Mouse (Mus musculus) gastrocnemius, postnatal 10 days (tissue): ENCODE measurements at regions not wholly inside any gene's neighbourhood (a gene's known extent, or its start where the extent isn't known, plus 50 kb on each side); places are given as distances from the start of the nearest gene placed in this dataset.

Source experiments
- DNase-seq: peaks from one replicate; pipeline ENCODE4 v3.0.0; 2021; ENCODE audit warnings: mixed read lengths

- DNase-seq = no peak
These were observed 297.0 kb upstream of the Gm10295 start for GRCm38 (mm10) chr7:71648314-71648713.

DNA sequence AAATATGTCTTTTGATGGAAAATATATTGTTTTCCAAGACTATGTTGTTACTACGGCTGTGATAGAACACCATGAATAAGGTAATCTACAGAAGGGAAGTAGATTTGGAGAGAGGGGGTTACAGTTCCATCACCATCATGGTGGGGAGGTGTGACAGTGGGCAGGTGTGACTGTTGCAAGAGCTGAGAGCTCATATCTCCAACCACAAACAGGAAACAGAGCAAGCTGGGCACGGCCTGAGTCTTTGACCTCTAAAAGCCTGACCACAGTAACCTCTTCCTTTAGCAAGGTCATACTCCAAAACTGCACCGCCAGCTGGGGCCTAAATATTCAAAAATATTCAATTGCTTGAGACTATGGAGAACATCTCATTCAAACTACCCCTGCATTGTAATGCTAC is 295.7 kb upstream of the Gm10295 start:
- no peak for DNase-seq

GRCm38 (mm10) chr7:71623048-71623447 is 271.8 kb upstream of the Gm10295 start:
- DNase-seq = no peak

GRCm38 (mm10) chr7:71603159-71603558 is 251.9 kb upstream of the Gm10295 start:
- peak; percentile 24 for DNase-seq

DNA sequence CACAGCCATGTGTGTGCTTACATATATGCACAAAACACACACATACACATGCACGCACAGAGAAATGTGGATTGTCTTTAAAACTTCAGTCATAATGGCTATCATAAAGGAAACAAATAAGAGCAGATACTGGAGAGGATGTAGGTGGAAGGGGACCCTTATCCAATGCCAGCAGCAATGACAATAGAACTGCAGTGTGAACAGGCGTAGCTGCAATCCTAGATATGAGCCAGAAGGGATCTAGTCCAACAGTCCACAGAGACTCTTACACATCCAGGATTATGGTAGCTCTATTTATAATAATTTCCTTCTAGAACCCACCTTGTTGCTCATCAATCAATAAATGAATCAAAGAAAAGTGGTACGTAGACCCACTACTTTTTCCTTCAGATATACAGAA is 245.5 kb upstream of the Gm10295 start:
- DNase-seq = no peak

- no peak for DNase-seq
These were observed 236.3 kb upstream of the Gm10295 start for GRCm38 (mm10) chr7:71587626-71588025.

DNA sequence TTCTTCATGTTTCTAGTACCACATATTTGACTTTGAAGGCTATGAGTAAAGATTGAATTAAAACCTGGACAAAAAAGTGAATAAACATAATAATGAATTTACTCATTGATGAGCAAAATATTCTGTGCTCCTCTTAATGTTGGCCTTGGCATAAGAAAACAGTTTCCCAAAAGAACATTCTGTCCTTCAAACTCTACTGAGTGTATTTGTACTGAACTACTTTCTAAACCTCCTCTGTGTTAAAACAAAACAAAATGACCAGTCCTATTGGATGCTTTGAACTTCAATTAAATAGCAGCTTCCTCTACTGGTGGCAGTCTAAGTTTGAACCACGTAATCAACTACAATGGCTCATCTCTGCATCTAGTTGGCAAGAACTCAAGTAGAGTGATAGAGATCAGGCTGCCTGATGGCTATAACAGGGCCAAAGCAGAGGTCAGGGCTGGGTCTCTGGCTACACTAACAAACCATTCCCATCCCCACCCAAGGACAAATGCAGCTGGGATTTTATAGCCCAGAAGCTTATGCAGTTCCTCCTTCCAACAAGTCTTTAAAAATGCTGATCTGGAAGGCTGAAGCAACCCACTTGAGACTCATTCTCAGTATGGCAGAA is 232.3 kb upstream of the Gm10295 start:
- DNase-seq = peak; percentile 6

- DNase-seq = peak; percentile 49
These were observed 230.5 kb upstream of the Gm10295 start for GRCm38 (mm10) chr7:71581746-71582145.

- DNase-seq = no peak
These were observed 209.1 kb upstream of the Gm10295 start for GRCm38 (mm10) chr7:71560296-71560936.

DNA sequence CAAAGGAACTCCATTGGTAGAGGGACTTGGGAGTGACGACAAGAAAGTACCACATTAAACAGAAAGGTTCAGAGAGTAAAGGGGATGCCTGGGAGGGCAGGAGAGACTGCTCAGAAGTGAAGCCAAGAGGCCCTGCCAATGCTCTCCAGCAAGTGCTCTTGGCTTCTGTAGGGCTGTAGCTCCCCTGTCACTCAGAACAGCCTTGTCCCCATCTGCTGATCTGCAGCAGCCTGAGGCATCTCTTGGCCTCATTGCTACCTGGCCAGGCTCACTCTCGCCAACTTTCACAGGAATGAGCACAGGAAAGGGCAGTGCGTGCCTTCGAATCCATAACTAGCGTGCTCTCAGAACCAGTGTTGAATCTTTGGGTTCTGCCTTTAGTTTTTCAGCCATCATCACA is 205.2 kb upstream of the Gm10295 start:
- no peak for DNase-seq

GRCm38 (mm10) chr7:71555476-71555875 is 204.2 kb upstream of the Gm10295 start:
- no peak for DNase-seq

DNA sequence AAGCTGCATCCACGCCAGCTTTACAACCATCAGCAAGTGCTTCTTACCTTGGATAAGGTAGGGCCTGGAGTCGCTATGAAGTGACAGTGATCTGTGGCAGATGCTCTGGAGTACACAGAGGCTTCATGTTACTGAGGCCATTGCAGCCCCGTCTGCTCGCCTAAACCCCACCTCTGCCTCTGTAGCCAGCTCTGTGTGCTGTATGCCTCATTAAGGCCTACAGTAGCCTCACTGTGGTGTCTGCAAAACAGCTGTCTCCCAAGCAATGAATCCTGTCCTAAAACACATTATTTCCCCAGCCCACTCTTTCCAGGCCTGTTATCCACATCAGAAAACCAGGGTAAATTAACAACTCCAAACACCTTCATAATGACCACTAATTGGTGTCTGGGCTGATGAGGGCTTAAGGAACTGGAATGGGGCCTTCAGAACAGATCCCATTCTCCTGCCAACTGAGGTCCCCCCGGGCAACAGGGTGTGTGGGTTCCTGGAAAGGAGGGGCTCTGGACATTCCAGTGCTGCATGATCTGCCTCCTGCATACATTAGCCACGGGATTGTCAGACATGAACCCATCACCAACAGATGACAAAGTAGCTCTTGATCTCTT is 195.4 kb upstream of the Gm10295 start:
- no peak for DNase-seq

- DNase-seq = no peak
These were observed 190.2 kb upstream of the Gm10295 start for GRCm38 (mm10) chr7:71541467-71541866.

DNA sequence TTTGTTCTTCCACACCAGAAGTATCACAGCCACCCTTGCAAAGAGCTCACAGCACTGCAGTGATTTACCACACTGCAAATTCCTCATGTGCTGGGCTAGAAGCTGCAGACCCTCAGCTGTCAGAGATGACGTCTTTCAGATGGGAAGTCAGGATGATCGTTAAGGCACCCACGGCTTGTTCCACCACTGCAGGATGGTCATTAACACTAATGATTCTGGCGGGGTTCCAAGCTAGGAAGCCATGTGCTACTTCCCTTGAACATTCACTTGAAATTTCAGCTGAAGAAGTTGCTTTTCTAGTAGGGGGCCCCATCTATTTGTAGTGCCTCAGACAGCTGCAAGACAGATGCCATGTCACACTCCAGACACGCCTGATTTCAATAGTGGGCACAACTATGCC is 181.8 kb upstream of the Gm10295 start:
- no peak for DNase-seq

- DNase-seq = no peak
These were observed 180.2 kb upstream of the Gm10295 start for GRCm38 (mm10) chr7:71531496-71531895.

GRCm38 (mm10) chr7:71530922-71531321 is 179.6 kb upstream of the Gm10295 start:
- no peak for DNase-seq

DNA sequence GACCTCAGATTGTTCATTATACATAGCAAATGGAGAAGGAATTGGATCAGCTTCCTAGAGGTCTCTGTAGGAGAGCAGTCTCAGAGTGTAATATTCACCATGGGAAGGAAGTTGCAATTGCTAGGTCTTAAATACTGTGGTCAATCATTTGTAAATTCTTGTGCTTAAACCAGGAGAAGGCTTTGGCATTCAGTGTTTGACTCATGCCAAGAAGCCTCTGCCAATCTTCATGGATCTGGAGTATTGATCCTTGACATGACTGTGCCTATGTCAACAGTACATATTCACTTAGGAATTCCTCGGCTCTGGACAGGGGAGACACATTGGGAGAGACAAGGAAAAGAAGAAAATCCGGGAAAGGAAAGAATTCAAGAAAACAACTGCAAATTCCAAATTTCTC is 174.9 kb upstream of the Gm10295 start:
- DNase-seq = no peak

GRCm38 (mm10) chr7:71524577-71525126 is 173.4 kb upstream of the Gm10295 start:
- DNase-seq = no peak

DNA sequence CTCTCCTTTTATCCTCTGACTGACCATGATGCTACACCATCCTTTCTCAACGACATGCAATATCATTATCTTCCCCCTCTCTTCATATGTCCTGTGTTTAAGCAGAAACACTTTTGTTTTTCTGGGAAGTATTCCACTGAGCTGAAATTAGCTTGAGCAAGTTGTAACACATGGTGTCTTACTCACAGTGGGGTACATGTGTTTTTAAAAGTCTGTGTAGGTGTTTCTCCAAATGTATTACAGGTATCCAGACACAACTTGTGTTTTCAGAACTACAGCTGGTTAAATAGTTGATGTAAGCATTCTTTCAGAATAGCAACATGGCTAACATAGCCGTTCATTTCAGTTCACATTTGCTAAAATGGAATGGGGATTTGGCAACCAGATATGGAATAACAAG is 172.8 kb upstream of the Gm10295 start:
- DNase-seq = no peak

GRCm38 (mm10) chr7:71507379-71507778 is 156.1 kb upstream of the Gm10295 start:
- no peak for DNase-seq

- no peak for DNase-seq
These were observed 149.4 kb upstream of the Gm10295 start for GRCm38 (mm10) chr7:71500719-71501118.

GRCm38 (mm10) chr7:71498123-71498522 is 146.8 kb upstream of the Gm10295 start:
- DNase-seq = no peak

DNA sequence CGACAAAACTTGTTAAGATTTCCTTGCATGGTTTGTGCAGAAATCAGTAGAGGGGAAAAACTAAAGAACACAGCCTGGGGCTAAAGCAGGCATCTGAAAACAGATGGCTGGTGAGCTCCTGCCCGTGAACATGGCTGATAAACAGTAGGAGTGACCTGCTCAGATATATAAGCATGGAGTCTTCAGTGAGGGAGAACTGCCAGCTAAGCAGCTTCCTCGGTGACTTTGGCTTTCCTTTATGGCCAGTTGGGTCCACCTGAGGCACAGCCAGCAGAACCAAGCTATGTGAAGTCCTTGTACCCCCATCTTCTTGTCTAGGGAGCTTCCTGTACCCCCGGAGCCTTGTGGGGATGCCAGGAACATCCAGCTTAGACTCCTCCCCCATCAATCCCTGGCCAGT is 139.8 kb upstream of the Gm10295 start:
- no peak for DNase-seq
